Mouse (Mus musculus): ENCODE data around the gene Psap.

Gene Psap

DNA sequence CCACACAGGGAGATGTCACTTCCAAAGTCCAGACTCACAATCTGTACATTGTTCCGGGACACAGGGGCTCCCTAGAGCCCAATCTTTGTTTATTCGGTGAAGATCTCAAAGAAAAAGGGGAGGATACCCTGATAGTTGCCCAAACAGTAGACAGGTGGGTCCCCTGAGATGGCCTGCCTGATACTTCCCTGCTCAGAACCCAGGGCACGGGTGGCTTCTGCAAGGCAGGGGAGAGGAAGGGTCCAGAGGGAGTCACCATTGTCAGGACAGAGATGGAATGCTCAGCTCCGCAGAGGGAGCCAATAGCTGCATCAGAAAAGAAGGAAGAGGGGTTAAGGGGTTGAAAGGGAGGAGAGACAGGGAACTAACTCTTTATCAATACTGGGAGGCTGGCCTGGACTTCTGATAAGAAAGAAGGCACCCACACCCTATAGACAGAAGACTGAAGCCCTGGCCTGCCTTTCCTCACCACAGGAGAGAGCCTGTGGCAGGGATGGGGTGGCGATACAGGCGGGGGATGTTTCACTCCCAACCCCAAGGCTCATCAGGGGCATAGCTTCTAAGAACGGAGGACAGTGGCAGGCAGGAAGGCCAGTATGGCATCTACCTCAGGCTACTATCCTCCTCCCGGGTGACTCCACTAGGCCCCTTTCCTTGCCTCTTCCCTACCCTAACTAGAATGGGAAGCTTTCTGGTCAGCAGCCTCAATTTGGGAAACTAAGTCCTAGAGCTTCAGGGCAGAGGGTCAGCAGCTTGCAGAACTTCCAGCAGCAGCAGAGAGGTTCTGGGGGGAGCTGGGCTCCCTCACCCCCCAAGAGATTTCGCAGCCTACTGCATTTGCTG, 70.6 kb downstream of the Psap start:
- DNase-seq (ENCODE audit: low read depth, low spot score): no peak

DNA sequence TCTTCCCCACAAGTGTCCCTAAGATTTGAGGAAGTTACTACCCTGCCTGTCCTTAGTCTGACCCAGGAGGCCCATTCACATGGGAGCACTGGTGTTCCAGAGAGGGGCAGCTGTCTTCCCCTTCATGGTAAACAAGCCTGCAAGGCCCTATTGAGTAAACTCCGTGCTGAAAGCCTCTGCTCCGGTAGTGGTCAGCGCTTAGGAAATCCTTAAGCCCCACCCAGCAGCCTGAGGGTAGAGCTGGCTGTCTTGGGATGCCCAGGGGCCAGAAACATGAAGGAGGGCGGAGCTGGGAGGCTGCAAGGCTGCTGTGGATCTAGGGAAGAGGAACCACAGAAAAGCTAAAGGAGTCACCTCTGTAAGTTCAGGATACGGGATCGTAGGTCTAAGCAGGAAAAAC, 71.6 kb downstream of the Psap start:
- peak; percentile 26 for DNase-seq (ENCODE audit: low read depth, low spot score)

GRCm38 (mm10) chr10:60349644-60350043, 72.2 kb downstream of the Psap start:
- DNase-seq (ENCODE audit: low read depth, low spot score): no peak

GRCm38 (mm10) chr10:60350077-60350804, 72.8 kb downstream of the Psap start:
- DNase-seq (ENCODE audit: low read depth, low spot score): no peak

GRCm38 (mm10) chr10:60350805-60351167, 73.4 kb downstream of the Psap start:
- DNase-seq (ENCODE audit: low read depth, low spot score): peak; percentile 74

DNA sequence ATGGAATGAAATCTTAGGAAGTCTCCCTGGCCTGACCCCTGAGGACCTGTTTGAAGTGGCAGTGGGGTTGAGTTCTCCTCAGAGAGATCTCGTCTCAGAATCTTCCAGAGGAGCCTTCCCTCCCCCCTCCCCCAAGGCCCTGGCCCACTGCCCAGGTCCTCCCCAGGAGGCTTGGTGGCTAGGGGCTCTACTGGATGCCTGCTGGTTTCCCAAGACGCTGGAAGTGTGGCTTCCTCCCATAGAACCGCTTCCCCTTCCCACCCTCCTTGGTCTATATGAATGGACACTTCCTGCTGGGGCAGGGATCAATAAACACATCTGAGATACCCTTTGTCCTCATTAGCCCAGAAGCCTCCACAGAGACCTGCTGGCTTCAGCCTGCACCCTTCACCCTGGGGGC, 73.8 kb downstream of the Psap start:
- DNase-seq (ENCODE audit: low read depth, low spot score): no peak

DNA sequence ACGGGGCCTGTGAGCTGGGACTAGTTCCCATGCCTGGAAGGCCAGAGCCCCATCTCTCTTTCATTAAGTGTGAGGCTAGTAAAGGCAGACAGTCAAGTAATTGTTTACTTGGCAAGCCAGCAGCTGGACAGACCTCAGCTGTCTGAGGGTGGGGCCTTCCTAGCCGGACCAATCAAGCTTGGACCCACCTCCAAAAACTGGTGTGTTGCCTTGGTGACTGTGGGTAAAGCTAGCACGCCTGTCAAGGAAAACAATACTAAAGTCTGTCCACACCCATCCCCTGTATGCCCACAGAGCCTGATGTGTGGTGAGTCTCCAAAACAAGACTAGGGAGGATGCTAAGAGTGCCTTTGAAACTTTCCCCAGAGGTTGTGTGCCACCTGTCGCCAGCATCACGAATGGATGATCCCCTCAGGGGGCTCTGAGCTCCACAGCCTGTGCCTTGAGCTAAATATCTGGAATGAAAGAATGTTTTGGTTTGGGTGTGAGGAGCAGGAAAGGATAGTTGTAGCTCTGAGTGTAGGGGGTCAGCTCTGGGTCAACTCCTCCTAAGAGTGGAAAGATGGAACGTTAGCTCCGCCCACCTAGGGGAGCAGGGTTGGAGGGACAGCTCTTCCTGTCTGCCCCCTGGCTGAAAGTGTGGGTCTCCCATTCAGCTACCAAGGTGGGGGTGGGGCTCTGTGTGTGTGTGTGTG, 74.5 kb downstream of the Psap start:
- DNase-seq (ENCODE audit: low read depth, low spot score): peak; percentile 46

Data from brain, adult 2 months (tissue).